In the genomic region with DNA sequence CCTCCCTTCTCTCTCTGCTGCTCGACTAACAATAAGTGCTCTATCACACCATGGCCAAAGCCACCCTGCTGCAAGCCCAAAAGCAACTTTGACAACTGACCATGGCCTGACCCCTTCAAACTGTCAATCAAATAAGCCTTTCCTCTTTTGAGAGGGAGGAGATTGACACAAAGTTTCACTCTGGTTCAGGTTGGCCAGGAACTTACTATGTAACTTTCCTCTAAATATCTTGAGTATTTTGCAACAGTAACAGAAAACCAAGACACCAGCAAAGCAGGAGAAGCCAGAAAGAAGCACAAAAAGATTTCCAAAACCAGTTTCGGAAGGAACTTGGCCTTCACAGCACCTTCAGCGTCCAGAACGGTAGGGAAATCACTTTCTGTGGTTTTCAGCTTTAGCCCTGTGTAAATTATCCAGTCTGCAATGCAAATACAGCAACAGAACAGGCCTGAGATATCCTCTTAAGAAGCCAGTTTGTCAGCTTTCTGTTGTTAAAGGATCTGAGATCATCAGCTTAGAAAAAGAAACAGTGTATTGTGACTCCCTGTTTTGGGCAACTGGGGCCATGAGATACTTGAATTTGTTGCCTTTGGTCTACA, we compare ENCODE assay signal across 31 mouse cellular contexts. TPM values are rescaled to one million over a fixed set of nuclear protein-coding genes. Genes with fewer than 3 reads are reported as not detected.
DNase-seq lines count a peak whose midpoint lies in the region; ATAC-seq and TF ChIP-seq lines count a peak whose summit lies in the region.
"Had no signal": no experiment of that assay in that cellular context is flagged by ENCODE, and none has a peak within 500 bp of the region (broad histone marks: within the 10 kb centered on the region; RNA-seq: fewer than 3 reads in every experiment).

No protein-coding gene starts in this region.

- peaks cover 21% of the 10 kb centered on the region for H3K4me1 ChIP-seq in embryonic facial prominence, embryonic 14.5 days (ENCODE audit: control insufficient read depth, insufficient read depth, low read length)
- H3K4me1 ChIP-seq in embryonic facial prominence, embryonic 10.5 days, result peaks cover 19% of the 10 kb centered on the region
- H3K4me1 ChIP-seq in lung, postnatal 0 days (ENCODE audit: insufficient read depth, low read depth, low read length), result peaks cover 35% of the 10 kb centered on the region
- H3K4me1 ChIP-seq in stomach, postnatal 0 days (replicated peaks; ENCODE audit: control insufficient read depth, insufficient read depth), result 0 out of 2 replicates have a peak, but pooled peaks cover 3% of the 10 kb centered on the region
- H3K4me1 ChIP-seq in heart, embryonic 10.5 days, result peaks cover 25% of the 10 kb centered on the region

- TF ChIP-seq CTCF in lung, postnatal 0 days (IDR thresholded peaks at IDR 0.05), result no peak
- TF ChIP-seq CTCF in stomach, postnatal 0 days (IDR thresholded peaks at IDR 0.05; ENCODE audit: low read depth), result no peak

- no peak overlapping the region for H3K4me2 ChIP-seq in embryonic facial prominence, embryonic 14.5 days (ENCODE audit: low read depth, low read length)
- no peak overlapping the region for H3K4me2 ChIP-seq in lung, postnatal 0 days (replicated peaks; ENCODE audit: low read depth, low read length)
- H3K4me2 ChIP-seq in stomach, postnatal 0 days (replicated peaks; ENCODE audit: low read depth), result 0 out of 2 replicates have a peak overlapping the region, but pooled peaks have one; percentile 1
- H3K4me2 ChIP-seq: embryonic facial prominence, embryonic 15.5 days; hindbrain, embryonic 14.5 days; liver, embryonic 12.5 days; neural tube, embryonic 13.5 days had no signal

- H3K27ac ChIP-seq in embryonic facial prominence, embryonic 14.5 days (replicated peaks; ENCODE audit: low read depth, low read length), result no peak overlapping the region
- H3K27ac ChIP-seq in embryonic facial prominence, embryonic 10.5 days (replicated peaks), result no peak overlapping the region
- H3K27ac ChIP-seq in lung, postnatal 0 days (ENCODE audit: low read length), result peak overlapping the region; percentile 51
- peak overlapping the region; percentile 67 for H3K27ac ChIP-seq in stomach, postnatal 0 days (replicated peaks)
- no peak overlapping the region for H3K27ac ChIP-seq in heart, embryonic 10.5 days
- H3K27ac ChIP-seq: embryonic facial prominence, embryonic 15.5 days; hindbrain, embryonic 14.5 days; layer of hippocampus, adult 2 months; liver, embryonic 12.5 days; midbrain, embryonic 10.5 days; neural tube, embryonic 13.5 days had no signal

- no peak for ATAC-seq in embryonic facial prominence, embryonic 14.5 days (ENCODE audit: low read depth)
- peak; percentile 53 for ATAC-seq in lung, postnatal 0 days
- peak; percentile 84 for ATAC-seq in megakaryocyte, adult 5-6 weeks (ENCODE audit: poor library complexity, severe bottlenecking)
- peak; percentile 39 for ATAC-seq in stomach, postnatal 0 days (ENCODE audit: low FRiP score, low TSS enrichment)
- ATAC-seq: forebrain, embryonic 14.5 days; inflammation-experienced regulatory T-cells, adult 6 months; liver, embryonic 12.5 days; midbrain, embryonic 16.5 days; Patski had no signal

- H3K9ac ChIP-seq in embryonic facial prominence, embryonic 14.5 days (ENCODE audit: low read depth, low read length), result no peak overlapping the region
- H3K9ac ChIP-seq in lung, postnatal 0 days (replicated peaks; ENCODE audit: low read depth), result no peak overlapping the region
- no peak overlapping the region for H3K9ac ChIP-seq in stomach, postnatal 0 days (ENCODE audit: low read length)
- H3K9ac ChIP-seq: embryonic facial prominence, embryonic 15.5 days; hindbrain, embryonic 14.5 days; liver, embryonic 12.5 days; neural tube, embryonic 13.5 days had no signal

- TF ChIP-seq EP300 in lung, postnatal 0 days (IDR thresholded peaks at IDR 0.05), result peak; percentile 40
- TF ChIP-seq EP300 in stomach, postnatal 0 days (optimal IDR thresholded peaks at IDR 0.05), result no peak

- H3K36me3 ChIP-seq in embryonic facial prominence, embryonic 14.5 days (ENCODE audit: control insufficient read depth, insufficient read depth, low read length), result peaks cover 72% of the 10 kb centered on the region
- peaks cover 70% of the 10 kb centered on the region for H3K36me3 ChIP-seq in embryonic facial prominence, embryonic 10.5 days (replicated peaks)
- H3K36me3 ChIP-seq in lung, postnatal 0 days (ENCODE audit: insufficient read depth, low read length), result peaks cover 21% of the 10 kb centered on the region; the same call in 1 of the 2 replicates
- H3K36me3 ChIP-seq in stomach, postnatal 0 days (ENCODE audit: control insufficient read depth, insufficient read depth, low read length), result peaks cover 15% of the 10 kb centered on the region
- H3K36me3 ChIP-seq in heart, embryonic 10.5 days, result peaks cover 68% of the 10 kb centered on the region

- peak; percentile 12 for DNase-seq in embryonic facial prominence, embryonic 14.5 days (ENCODE audit: low spot score)
- DNase-seq in embryonic facial prominence, embryonic 10.5 days (ENCODE audit: low spot score), result no peak
- DNase-seq in lung, postnatal 0 days (ENCODE audit: low spot score), result peak; percentile 80
- DNase-seq in lung, postnatal 10 days, result no peak
- no peak for DNase-seq in stomach, postnatal 0 days (ENCODE audit: low spot score)
- DNase-seq in heart, embryonic 10.5 days (ENCODE audit: low spot score), result no peak
- DNase-seq in layer of hippocampus, postnatal 36 days, result no peak
- DNase-seq: adrenal gland, adult 2 months; cerebellum, adult 8-10 months; cerebellum, postnatal 36 days; embryo, embryonic 11 days; gastrocnemius, postnatal 14 days; heart, adult 18-20 months; heart, postnatal 4 days; kidney, adult 8-10 months; kidney, postnatal 14 days; retina, postnatal 1 day; right cerebral cortex, postnatal 25 days had no signal

- H3K9me3 ChIP-seq in embryonic facial prominence, embryonic 14.5 days (ENCODE audit: control insufficient read depth, low read length), result no peaks in the 10 kb centered on the region
- no peaks in the 10 kb centered on the region for H3K9me3 ChIP-seq in embryonic facial prominence, embryonic 10.5 days
- no peaks in the 10 kb centered on the region for H3K9me3 ChIP-seq in lung, postnatal 0 days (ENCODE audit: low read length)
- no peaks in the 10 kb centered on the region for H3K9me3 ChIP-seq in stomach, postnatal 0 days (ENCODE audit: control insufficient read depth, low read length)
- H3K9me3 ChIP-seq in heart, embryonic 10.5 days, result no peaks in the 10 kb centered on the region
- H3K9me3 ChIP-seq: embryonic facial prominence, embryonic 15.5 days; G1E; liver, embryonic 12.5 days; midbrain, embryonic 10.5 days; neural tube, embryonic 13.5 days had no signal

- H3K4me3 ChIP-seq in embryonic facial prominence, embryonic 14.5 days (ENCODE audit: low read depth, low read length), result no peak overlapping the region
- no peak overlapping the region for H3K4me3 ChIP-seq in embryonic facial prominence, embryonic 10.5 days
- H3K4me3 ChIP-seq in lung, postnatal 0 days (ENCODE audit: low read depth, low read length), result no peak overlapping the region
- no peak overlapping the region for H3K4me3 ChIP-seq in stomach, postnatal 0 days (ENCODE audit: low read depth, low read length)
- H3K4me3 ChIP-seq in heart, embryonic 10.5 days, result no peak overlapping the region
- H3K4me3 ChIP-seq: embryonic facial prominence, embryonic 15.5 days; layer of hippocampus, adult 2 months; liver, embryonic 12.5 days; midbrain, embryonic 10.5 days; myocyte; neural tube, embryonic 13.5 days had no signal

- H3K27me3 ChIP-seq in embryonic facial prominence, embryonic 14.5 days (replicated peaks; ENCODE audit: control insufficient read depth, insufficient read depth, low read length), result no peaks in the 10 kb centered on the region
- H3K27me3 ChIP-seq in embryonic facial prominence, embryonic 10.5 days (replicated peaks; ENCODE audit: low read depth, poor library complexity, severe bottlenecking), result no peaks in the 10 kb centered on the region
- H3K27me3 ChIP-seq in lung, postnatal 0 days (replicated peaks; ENCODE audit: insufficient read depth, low read length), result no peaks in the 10 kb centered on the region
- H3K27me3 ChIP-seq in stomach, postnatal 0 days (ENCODE audit: control insufficient read depth, insufficient read depth, low read length), result no peaks in the 10 kb centered on the region
- no peaks in the 10 kb centered on the region for H3K27me3 ChIP-seq in heart, embryonic 10.5 days (ENCODE audit: insufficient read depth, poor library complexity, severe bottlenecking)
- H3K27me3 ChIP-seq: embryonic facial prominence, embryonic 15.5 days; liver, embryonic 12.5 days; neural tube, embryonic 13.5 days; Patski had no signal

- 81% methylated on average over 4 of the region's 4 CpGs for WGBS in embryonic facial prominence, embryonic 14.5 days
- WGBS in embryonic facial prominence, embryonic 10.5 days, result 84% methylated on average over 4 of the region's 4 CpGs
- WGBS in lung, postnatal 0 days, result 58% methylated on average over 4 of the region's 4 CpGs
- WGBS in stomach, postnatal 0 days, result 47% methylated on average over 4 of the region's 4 CpGs
- WGBS in heart, embryonic 10.5 days, result 74% methylated on average over 4 of the region's 4 CpGs

RNA-seq across cellular contexts. Expression of gene Txndc5, which starts 6.5 kb away (rescaled TPM):
- polyA plus RNA-seq in embryonic facial prominence, embryonic 14.5 days (2014; fragmentation: Nextera tagmentation; extraction: Ambion mirVana), result 336 and 353 TPM in 2 replicates
- 154 and 168 TPM in 2 replicates for polyA plus RNA-seq in embryonic facial prominence, embryonic 10.5 days (2016; fragmentation: Nextera tagmentation; extraction: Ambion mirVana)
- 145 and 151 TPM in 2 replicates for polyA plus RNA-seq in lung, postnatal 0 days (2015; fragmentation: Nextera tagmentation; extraction: Ambion mirVana)
- 94.2 and 101 TPM in 2 replicates for total RNA-seq in megakaryocyte, adult 5-6 weeks (2015)
- 92.2 and 96.8 TPM in 2 replicates for total RNA-seq in megakaryocyte, adult 5-6 weeks (2017)
- 181 and 183 TPM in 2 replicates for polyA plus RNA-seq in stomach, postnatal 0 days (2015; fragmentation: Nextera tagmentation; extraction: Ambion mirVana)
- 242 and 256 TPM in 2 replicates for polyA plus RNA-seq in heart, embryonic 10.5 days (2016; fragmentation: Nextera tagmentation; extraction: Ambion mirVana)
- total RNA-seq in layer of hippocampus, postnatal 36 days (2021), result 10 to 100 TPM; 42.9 to 44.3 TPM

Comparison
In these comparisons a context has a peak if more than half of its experiments do, and no peak if none do; other contexts are left out.
1. DNase-seq: peak in embryonic facial prominence, embryonic 14.5 days (single experiment) and lung, postnatal 0 days (single experiment); none in embryonic facial prominence, embryonic 10.5 days (single experiment), lung, postnatal 10 days (single experiment), stomach, postnatal 0 days (single experiment), heart, embryonic 10.5 days (single experiment) and layer of hippocampus, postnatal 36 days (0 of 2).
2. H3K27ac ChIP-seq: peak in lung, postnatal 0 days (single experiment) and stomach, postnatal 0 days (single experiment); none in embryonic facial prominence, embryonic 14.5 days (single experiment), embryonic facial prominence, embryonic 10.5 days (single experiment) and heart, embryonic 10.5 days (single experiment).